Mouse (Mus musculus) forebrain, embryonic 15.5 days (tissue): Measurements from ENCODE around the gene Arr3. TPM values are rescaled to one million over a fixed set of nuclear protein-coding genes. Genes with fewer than 3 reads are reported as not detected.
A peak's percentile ranks its signal among the peaks of the same experiment; 100 is the strongest.

Experiments
- ATAC-seq: fragments of 200-750 bp; cut with Nextera tagmentation; replicated peaks from 2 replicates; pipeline ENCODE4 v1.8.0; 2017; ENCODE audit warnings: mild to moderate bottlenecking, moderate TSS enrichment, moderate library complexity
- H3K27ac ChIP-seq: fragments of 300-500 bp; sonication (generic); replicated peaks from 2 replicates; pipeline ENCODE4 v1.5.1; 2015; ENCODE audit warnings: mild to moderate bottlenecking, inconsistent platforms
- H3K27me3 ChIP-seq: fragments of 300-500 bp; sonication (generic); 2 replicates; pipeline ENCODE4 v1.6.1; 2015; ENCODE audit warnings: inconsistent platforms
- H3K36me3 ChIP-seq: fragments of 300-500 bp; sonication (generic); 2 replicates; pipeline ENCODE4 v1.6.1; 2015; ENCODE audit warnings: mild to moderate bottlenecking, inconsistent platforms
- H3K4me1 ChIP-seq: fragments of 300-500 bp; sonication (generic); 2 replicates; pipeline ENCODE4 v1.6.1; 2015; ENCODE audit warnings: inconsistent platforms
- H3K4me2 ChIP-seq: fragments of 300-500 bp; sonication (generic); replicated peaks from 2 replicates; pipeline ENCODE4 v1.6.1; 2015; ENCODE audit warnings: mild to moderate bottlenecking, inconsistent platforms
- H3K4me3 ChIP-seq: fragments of 300-500 bp; sonication (generic); 2 replicates; pipeline ENCODE4 v1.5.1; 2015; ENCODE audit warnings: mild to moderate bottlenecking, inconsistent platforms
- H3K9ac ChIP-seq: fragments of 300-500 bp; sonication (generic); replicated peaks from 2 replicates; pipeline ENCODE4 v1.6.1; 2015; ENCODE audit warnings: mild to moderate bottlenecking, inconsistent platforms
- H3K9me3 ChIP-seq: fragments of 300-500 bp; sonication (generic); 2 replicates; pipeline ENCODE4 v1.6.1; 2016; ENCODE audit warnings: inconsistent platforms
- WGBS: fragments of 180-500 bp; shearing (Covaris S2); methylation state at CpG from one replicate; pipeline ENCODE4 v1.1.7; 2015; ENCODE audit warnings: mixed read lengths; 5-methylcytosine and 5-hydroxymethylcytosine counted together
- polyA plus RNA-seq: library from polyadenylated mRNA; unstranded; fragments of >200 nt; fragmentation: Nextera tagmentation; extraction: Ambion mirVana; gene quantifications from 2 replicates; pipeline ENCODE4 v1.2.1, GENCODE M21; 2015

Gene Arr3
- polyA plus RNA-seq, 1 experiment from 2014 or later: 0.27 TPM

DNA sequence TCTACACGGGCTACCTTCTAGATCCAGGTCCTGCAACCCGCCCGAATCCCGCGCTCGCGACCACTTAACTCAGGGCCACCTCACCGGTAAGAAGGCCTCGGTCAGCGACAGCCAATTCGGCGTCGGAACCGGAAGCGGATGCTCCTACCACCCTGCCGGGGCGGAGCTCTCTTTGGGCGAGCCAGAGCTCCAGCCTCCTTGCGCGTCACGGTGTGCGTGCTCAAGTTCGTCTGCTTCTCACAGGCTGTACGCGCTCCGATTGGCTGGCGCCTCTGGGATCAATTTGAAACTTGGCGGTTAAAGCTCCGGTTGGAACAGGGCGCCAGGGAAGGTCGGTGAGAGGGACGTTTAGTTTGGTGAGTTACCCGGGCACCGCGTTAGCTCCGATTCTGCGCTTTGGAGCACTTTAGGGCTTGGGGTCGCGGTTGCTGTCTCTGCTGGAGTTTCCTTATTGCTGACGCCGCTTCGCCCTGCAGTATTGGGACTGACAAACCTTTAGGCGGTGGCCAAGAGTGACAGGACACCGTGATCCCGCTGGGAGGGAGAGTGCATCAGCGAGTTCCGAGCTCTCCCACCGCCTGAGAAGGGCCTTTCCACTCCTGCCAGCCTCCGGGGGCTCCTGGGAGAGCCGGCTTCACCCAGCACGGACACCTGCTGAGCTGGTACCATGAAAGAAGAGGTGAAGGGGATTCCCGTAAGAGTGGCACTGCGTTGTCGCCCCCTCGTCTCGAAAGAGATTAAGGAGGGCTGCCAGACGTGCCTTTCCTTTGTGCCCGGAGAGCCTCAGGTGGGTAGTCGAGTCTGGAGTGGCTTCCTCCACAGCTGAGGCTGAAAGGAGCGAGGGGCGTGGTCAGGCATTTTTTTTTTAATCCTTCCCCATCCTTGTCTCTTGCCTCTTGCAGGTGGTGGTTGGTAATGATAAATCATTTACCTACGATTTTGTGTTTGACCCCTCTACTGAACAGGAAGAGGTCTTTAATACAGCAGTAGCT is 20.8 kb downstream of the Arr3 start, which contains the start of gene Pdzd11:
Gene Pdzd11 (minus strand): TSS at position 767 of the 992 bp plus-strand sequence.
- Histone ChIP-seq H3K27ac (0 out of 2 replicates have a peak within 1 kb of the TSS, but pooled peaks have one; percentile 43), H3K9ac (peak within 1 kb of the TSS; percentile 63), H3K4me3 (peak within 1 kb of the TSS; percentile 55), H3K9me3 (no peaks in the 10 kb centered on the region), H3K36me3 (peaks cover 10% of the 10 kb centered on the region; the same call in 1 of the 2 replicates), H3K4me2 (peak within 1 kb of the TSS; percentile 74), H3K27me3 (no peaks in the 10 kb centered on the region), H3K4me1 (peaks cover 10% of the 10 kb centered on the region)
- WGBS: 19% methylated on average over 62 of the region's 62 CpGs
- ATAC-seq: peak; percentile 100

DNA sequence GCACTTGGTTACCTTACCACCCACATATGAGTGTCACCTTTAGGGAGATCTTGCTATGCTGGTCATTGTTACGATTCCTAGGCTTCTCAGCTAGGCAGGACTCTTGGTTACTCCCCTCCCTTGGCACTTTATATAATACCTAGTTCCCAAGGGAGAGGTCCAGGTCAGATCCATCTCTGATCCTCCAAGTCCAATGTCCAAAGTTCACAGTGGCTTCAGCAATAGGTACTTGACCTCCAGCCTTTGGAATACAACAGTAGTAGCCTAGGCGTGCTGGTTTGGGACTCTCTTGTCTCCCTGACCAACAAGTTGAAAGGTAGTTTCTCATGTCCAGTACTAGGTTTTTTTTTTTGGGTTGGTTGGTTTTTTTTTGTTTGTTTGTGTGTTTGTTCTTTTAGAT is 23.8 kb downstream of the Arr3 start:
- Histone ChIP-seq H3K4me1 (peaks cover 10% of the 10 kb centered on the region), H3K27ac (no peak overlapping the region), H3K9ac (no peak overlapping the region), H3K36me3 (no peaks in the 10 kb centered on the region), H3K27me3 (no peaks in the 10 kb centered on the region), H3K4me3 (no peak overlapping the region), H3K9me3 (no peaks in the 10 kb centered on the region), H3K4me2 (no peak overlapping the region)
- no peak for ATAC-seq
- WGBS: 84% methylated on average over 2 of the region's 2 CpGs

DNA sequence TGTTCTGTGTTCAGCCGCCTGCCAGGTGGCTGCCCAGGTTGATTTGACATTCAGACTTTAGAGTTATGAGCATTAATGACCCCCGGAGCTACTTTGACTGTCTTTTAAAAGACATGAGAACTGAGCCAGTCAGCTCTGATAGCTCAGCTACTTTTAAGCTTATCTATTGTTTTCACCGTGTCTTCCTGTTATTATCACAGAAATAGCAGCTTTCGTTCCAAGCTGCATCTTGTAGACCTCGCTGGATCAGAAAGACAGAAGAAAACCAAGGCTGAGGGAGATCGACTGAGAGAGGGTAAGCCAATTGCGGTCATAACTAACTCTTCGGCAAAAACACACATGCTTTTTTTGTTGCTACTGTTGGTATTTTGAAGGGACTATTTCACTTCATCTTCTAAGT is 33.2 kb downstream of the Arr3 start:
- Histone ChIP-seq H3K36me3 (no peaks in the 10 kb centered on the region), H3K27ac (no peak overlapping the region), H3K9me3 (no peaks in the 10 kb centered on the region), H3K4me2 (no peak overlapping the region), H3K4me1 (no peaks in the 10 kb centered on the region), H3K27me3 (no peaks in the 10 kb centered on the region), H3K4me3 (no peak overlapping the region), H3K9ac (no peak overlapping the region)
- no peak for ATAC-seq
- WGBS: 90% methylated on average over 8 of the region's 8 CpGs

GRCm38 (mm10) chrX:100652848-100653247 is 47.6 kb downstream of the Arr3 start:
- ATAC-seq: no peak

GRCm38 (mm10) chrX:100664825-100665224 is 59.5 kb downstream of the Arr3 start:
- Histone ChIP-seq H3K4me2 (no peak overlapping the region), H3K4me1 (no peaks in the 10 kb centered on the region), H3K27me3 (no peaks in the 10 kb centered on the region), H3K4me3 (no peak overlapping the region), H3K27ac (no peak overlapping the region), H3K9me3 (no peaks in the 10 kb centered on the region), H3K9ac (no peak overlapping the region), H3K36me3 (no peaks in the 10 kb centered on the region)
- 93% methylated on average over 2 of the region's 2 CpGs for WGBS
- no peak for ATAC-seq

More at GRCm38 (mm10) chrX:100652848-100653247, 47.6 kb downstream of the Arr3 start:
- Histone ChIP-seq H3K9ac (no peak overlapping the region), H3K27me3 (no peaks in the 10 kb centered on the region), H3K4me2 (no peak overlapping the region), H3K9me3 (no peaks in the 10 kb centered on the region), H3K4me1 (no peaks in the 10 kb centered on the region), H3K4me3 (no peak overlapping the region), H3K36me3 (no peaks in the 10 kb centered on the region), H3K27ac (no peak overlapping the region)

Other genes with a start within 250 kb of the Arr3 start
- gene Otud6a, start 176.5 kb upstream of the Arr3 start, polyA plus RNA-seq: not detected in 2 replicates
- 0.19 and 0.26 TPM in 2 replicates for gene Awat2, start 162.8 kb upstream of the Arr3 start, polyA plus RNA-seq
- gene Igbp1, start 111.2 kb upstream of the Arr3 start, polyA plus RNA-seq: 26.9 and 27.0 TPM in 2 replicates
- gene Dgat2l6, start 80.7 kb upstream of the Arr3 start, polyA plus RNA-seq: not detected in 2 replicates
- not detected in 2 replicates for gene Awat1, start 33.2 kb upstream of the Arr3 start, polyA plus RNA-seq
- gene P2ry4, start 10.6 kb upstream of the Arr3 start, polyA plus RNA-seq: not detected in 2 replicates
- 15.0 and 17.3 TPM in 2 replicates for gene Kif4, start 20.2 kb downstream of the Arr3 start, polyA plus RNA-seq
- gene Pdzd11, start 21.1 kb downstream of the Arr3 start, polyA plus RNA-seq: 112 and 113 TPM in 2 replicates
- gene Gdpd2, start 124.4 kb downstream of the Arr3 start, polyA plus RNA-seq: 10.2 and 13.8 TPM in 2 replicates
- 7.3 and 10.0 TPM in 2 replicates for gene Dlg3, start 162.2 kb downstream of the Arr3 start, polyA plus RNA-seq